Mouse (Mus musculus): ENCODE data around the gene Vars.
"Not testable (repeated sequence)": the region's sequence is repeated elsewhere in the genome, so short reads cannot be mapped to it uniquely, and the experiment has no call there.

The Vars gene

DNA sequence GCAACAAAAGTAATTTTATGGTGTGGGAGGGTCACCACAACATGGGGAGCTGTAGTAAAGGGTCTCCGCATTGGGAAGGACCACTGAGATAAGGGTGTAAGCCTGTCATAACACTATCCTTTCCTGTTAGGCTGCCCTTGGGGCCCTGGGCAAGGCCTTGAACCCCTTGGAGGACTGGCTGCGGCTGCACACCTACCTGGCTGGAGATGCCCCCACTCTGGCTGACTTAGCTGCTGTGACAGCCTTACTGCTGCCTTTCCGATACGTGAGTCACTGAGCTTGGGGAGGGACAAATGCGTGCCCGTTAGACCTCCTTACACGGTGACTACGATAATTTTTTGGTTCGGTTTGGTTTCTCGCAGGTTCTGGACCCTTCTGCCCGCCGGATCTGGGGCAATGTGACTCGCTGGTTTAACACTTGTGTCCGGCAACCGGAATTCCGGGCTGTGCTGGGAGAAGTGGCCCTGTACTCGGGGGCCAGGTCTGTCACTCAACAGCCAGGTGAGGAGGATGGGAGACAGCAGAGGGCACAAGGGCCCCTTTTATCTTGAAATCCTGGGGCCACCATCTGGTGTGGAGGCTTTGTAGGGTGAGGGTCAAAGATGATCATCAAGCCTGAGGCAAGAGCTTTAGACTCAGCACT lies 3.4 kb downstream of the Vars start:
- DNase-seq = no peak

DNA sequence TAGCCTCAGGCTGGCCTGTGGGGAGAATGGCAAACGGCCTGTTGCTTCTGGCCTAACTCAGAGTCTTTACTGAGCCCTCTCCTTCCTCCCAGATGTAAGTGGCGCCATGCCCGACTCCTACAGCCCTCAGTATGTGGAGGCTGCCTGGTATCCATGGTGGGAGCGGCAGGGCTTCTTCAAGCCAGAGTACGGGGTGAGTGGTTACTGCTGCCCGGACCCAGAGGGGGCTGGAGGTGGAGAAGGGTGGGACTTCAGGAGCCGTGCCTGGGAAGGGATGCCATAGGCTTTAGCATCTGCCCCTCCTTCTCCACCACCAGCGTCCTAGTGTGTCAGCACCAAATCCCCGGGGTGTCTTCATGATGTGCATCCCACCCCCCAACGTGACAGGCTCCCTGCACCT lies 4.4 kb downstream of the Vars start:
- DNase-seq = no peak

DNA sequence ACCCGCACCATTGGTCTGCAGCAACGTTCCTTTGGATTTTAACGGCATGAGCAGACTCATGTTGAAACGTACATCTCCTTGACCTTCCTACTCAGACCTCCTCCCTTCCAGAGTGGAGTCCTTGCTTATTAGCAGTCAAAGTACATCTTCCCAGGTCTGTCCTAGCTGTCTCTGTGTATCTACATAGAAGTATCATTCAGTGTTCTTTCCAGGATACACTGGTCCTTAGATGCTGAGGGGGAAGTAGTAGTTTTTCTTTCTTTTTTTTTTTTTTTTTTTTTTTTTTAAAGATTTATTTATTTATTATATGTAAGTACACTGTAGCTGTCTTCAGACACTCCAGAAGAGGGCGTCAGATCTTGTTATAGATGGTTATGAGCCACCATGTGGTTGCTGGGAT lies 5.1 kb downstream of the Vars start:
- not testable (repeated sequence) for DNase-seq

DNA sequence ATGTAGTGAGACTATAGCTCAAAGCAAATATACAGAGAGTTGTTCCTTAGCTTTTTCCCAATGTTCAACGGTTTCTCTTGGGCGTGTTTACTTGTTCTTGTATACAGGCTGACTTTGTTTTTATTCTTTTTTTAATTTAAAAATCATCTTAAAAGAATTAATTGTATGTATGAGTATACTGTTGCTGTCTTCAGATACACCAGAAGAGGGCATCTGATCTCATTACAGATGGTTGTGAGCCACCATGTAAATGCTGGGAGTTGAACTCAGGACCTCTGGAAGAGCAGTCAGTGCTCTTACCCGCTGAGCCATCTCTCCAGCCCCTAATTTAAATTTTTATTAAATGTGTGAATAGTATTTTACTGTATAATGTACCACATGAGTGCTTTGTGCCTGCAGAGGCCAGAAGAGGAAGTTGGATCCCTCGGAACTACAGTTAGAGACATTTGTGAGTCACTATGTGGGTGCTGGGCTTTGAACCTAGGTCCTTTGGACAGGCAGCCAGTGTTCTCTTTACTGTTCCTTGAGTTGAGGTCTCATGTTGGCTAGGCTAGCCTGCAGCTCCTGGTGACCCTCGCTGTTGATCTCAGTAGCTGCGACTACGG lies 6.7 kb downstream of the Vars start:
- DNase-seq = no peak

DNA sequence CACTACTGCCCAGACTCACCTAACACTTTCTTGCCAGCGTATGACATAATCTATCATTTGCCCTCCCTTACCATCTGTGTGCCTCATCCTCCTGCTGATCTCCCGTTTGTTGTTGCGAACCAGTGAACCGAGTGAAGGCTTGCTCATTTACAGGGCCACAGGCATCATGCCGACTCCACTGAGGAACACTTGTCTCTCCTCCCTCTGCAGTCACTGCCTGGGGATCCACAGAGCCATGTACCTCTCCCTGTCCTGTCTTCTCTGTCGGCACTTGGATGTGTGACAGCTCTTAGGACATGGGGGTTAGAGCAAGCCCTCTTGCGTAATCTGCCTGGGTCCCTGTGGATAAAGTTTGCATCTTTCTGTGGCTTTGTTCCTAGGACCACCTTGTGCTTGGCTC lies 8.8 kb downstream of the Vars start:
- DNase-seq = no peak

DNA sequence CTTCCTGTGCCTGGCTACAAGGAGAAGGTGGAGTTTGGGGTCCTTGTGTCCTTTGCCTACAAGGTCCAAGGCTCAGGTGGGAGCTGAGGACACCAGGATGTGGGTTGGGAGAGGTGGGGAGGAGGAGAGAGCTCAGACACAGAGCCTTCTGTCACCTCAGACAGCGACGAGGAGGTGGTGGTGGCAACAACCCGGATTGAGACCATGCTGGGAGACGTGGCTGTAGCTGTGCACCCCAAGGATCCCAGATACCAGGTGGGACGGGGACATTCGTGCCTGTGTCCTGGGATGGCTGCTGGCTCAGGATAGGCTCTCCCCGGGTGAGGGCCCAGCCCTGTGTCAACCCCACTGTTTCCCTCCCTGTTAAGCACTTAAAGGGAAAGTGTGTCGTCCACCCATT lies 10.7 kb downstream of the Vars start:
- DNase-seq = no peak

DNA sequence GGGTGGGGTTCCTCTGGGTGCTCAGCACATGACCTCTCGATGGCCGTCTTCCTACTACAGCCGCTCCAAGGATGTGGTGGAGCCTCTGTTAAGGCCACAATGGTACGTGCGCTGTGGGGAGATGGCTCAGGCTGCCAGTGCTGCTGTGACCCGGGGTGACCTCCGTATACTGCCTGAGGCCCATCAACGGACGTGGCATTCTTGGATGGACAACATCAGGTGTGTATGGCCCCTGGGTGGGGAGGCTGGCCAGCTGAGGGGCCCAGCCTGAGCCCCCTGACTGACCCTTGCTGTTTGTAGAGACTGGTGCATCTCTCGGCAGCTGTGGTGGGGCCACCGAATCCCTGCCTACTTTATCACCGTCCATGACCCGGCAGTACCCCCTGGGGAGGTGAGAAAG lies 11.6 kb downstream of the Vars start:
- DNase-seq = no peak

DNA sequence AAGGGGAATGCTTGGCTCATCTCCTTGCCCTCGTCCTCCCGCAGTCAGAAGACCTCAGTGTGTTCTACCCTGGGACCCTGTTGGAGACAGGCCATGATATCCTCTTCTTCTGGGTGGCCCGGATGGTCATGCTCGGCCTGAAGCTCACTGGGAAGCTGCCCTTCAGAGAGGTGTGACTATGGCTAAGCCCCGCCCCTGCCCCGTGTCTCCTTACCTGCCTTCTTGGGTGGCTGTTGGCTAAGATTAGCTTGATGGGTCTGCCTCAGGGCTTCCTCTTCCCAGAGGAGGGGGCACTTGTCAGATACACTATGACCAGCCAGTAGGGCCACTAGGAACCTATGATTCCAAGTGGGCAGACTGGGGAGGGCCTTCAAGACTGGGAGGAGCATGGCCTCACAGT lies 12.4 kb downstream of the Vars start:
- DNase-seq = no peak

DNA sequence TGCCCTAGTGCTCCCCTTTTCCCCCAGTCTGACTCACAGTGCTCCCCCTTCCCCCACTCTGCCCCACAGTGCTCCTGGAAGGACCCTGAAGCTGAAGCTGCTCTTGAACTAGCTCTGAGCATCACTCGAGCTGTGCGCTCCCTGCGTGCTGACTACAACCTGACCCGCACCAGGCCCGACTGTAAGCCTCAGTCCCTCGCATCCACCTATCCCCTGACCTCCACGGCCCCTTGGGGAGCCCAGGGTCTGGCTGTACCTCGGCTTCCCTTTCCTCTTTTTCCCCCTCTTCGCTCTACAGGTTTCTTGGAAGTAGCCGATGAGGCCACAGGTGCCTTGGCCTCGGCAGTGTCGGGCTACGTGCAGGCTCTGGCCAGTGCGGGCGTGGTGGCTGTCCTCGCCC lies 14.5 kb downstream of the Vars start:
- no peak for DNase-seq

DNA sequence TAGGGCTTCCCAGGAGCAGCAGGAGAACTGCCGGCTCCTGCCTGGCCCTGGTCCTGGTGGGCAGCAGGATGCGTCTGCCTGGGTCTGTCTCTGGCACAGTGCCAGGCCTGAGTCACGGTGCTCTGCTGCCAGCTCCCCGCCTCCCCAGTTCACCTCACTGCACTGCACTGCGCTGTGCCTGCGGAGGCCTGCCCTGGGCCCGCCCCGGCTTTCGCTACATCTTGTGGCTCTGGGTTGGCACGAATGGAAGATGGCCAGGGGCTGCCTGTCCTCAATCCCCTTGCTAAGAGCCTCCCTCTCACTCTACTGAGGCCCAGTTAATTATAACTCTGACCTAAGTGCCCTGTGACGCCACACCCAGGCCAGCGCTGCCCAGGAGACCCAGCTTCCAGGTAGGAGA lies 15.6 kb downstream of the Vars start, which contains the start of gene Vwa7:
Vwa7 (plus strand) TSS at position 204 of the 400 bp plus-strand sequence.
- peak; percentile 33 for DNase-seq

DNA sequence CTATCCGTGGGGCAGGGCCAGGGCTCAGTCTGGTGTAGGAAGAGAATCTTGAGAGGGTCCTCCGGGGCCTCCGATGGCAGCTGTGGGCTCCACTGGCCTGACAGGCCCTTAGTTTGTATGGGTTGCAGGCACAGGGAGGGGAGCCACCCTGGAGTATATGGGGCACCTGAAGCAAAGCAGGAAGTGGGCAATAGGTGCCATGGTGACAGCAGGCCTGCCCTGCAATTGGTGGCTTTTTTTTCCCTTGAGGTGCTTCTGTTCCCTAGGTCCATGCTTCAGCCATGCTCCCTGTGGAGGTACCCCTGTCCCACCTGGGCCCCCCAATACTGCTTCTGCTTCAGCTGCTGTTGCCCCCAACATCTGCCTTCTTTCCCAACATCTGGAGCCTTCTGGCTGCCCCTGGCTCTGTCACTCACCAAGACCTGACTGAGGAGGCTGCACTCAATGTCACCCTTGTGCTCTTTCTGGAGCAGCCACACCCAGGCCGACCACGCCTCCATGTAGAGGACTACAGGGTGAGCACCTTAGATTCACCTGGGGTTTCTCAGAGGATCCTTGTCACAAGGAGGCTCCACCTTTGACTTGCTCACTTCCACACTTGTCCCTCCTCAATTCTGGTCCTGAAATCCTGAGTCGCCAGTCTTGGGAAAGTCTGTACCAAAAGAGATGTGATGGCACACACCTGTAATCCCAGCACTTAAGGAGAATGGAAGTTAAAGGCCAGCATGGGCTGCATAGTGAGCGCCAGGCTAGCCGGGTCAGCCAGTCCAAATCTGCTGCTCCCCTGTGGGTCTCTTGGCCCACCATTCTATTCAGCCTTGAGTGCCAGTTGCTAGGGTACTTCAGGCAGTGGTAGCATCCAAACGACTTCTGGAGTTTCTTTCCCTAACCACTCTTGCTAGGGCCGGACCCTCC lies 16.3 kb downstream of the Vars start:
- no peak for DNase-seq

DNA sequence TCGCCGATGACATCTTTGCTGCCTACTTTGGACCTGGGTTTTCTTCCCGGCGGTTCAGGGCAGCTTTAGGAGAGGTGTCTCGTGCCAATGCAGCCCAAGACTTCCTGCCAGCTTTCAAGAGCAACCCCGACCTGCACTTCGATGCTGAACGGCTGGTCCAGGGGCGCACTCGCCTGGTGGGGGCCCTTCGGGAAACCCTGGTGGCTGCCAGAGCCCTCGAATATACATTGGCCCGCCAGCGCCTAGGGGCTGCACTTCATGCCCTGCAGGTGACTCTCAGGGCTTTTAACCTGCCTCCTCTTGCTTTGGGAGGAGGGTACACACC lies 16.9 kb downstream of the Vars start:
- DNase-seq = no peak

DNA sequence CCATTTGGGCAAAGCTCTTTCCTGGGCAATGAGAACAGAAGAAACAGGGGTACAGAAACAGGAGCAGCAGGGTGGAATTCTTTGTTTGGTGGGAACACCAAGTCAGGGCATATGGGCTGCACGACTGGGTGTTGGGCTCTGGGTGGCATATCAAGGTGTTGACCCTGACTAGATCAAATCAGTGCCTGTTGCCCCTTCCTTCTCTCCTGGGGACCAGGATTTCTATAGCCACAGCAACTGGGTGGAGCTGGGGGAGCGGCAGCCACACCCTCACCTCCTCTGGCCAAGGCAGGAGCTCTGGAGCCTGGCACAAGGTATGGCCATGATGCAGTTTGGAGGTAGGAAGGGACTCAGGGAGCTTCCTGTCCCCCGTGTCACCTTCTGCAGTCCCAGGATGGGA lies 17.4 kb downstream of the Vars start:
- no peak for DNase-seq

DNA sequence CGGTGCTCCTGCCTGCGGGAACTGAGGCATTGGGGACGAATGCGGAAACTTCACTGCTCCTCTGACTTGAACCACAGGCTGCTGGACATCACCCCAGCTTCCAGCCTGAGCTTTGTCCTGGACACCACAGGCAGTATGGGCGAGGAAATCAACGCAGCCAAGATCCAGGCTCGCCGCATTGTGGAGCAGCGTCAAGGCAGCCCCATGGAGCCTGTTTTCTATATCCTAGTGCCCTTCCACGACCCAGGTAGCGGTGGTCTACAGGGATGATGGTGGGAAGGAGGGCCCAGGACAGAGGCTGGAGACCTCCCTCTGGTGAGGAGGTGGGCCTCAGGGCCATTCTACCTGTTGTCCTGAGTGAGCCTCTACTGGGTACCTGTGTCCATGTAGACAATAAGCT lies 19.1 kb downstream of the Vars start:
- no peak for DNase-seq

DNA sequence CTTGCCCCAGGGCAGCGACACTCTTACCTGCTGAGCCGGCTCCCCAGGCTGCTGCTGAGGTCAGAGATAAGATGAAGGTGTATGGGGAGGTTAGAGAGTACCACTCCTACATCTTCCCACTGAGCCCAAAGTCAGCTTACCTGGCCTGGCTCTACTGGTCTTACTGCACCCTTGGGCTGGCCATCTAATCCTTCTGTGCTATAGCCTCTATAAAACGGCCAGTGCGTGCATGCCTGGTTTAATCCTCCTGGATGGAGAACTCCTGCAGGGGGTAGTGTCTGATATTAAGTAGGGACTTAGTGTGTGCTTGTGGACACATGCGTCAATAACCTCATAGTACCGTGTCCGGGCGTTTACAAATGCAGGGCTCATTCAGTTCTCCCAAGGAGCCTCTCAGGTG lies 19.8 kb downstream of the Vars start:
- DNase-seq = no peak

DNA sequence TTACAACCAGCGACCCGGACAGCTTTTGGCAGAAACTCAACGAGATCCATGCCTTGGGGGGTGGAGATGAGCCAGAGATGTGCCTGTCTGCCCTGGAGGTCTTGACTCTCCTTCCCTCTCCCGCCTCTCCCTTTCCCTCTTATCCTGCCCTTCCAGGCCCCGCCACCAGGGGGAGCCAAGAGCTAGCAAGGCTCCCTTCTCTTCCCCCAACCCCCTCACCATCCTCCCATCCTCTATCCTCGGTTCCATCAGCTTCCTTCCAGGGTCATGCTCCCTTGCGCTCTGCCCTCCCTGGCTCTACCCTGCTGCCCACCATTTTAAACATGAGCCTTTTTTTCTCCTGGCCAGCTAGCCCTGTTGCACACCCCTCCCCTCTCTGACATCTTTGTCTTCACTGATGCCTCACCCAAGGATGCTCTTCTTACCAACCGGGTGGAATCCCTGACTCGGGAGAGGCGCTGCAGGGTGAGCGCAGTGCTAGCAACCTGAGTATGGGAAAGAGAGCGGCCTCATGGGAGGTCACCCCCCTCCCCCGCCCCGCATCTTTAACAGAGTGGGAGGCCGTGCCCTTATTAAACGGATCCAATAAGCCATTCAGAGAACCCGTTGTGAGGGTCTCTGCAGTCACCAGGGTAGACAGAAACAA lies 20.5 kb downstream of the Vars start:
- peak; percentile 91 for DNase-seq

DNA sequence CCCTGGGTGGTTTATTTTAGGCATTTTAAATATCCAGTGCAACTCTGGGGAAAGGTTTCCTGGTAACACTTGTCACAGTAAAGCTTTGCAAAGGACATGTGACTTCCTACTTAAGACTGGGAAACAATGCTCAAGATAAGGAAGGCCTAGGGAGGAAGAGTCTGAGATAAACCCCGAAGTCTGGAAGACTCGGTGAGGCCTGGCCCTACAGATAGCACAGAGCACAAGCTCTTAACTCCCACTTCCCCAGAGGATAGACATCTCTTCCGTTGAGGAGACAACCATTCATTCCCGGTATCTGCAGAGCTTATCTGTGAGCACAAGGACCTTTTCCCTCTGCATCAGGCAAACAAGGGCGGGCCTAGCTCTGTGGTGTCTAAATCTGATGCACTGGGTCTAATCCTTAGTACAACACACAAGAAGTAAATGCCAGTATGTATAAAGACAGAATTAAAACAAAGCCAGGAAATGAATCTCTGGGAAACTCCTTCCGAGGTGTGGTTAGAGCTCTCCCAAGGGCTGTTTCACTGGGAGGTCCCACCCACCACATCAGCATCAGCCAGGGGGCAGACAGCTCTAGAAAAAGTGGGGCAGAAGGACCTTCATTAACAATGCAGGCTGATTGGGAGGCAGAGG lies 21.2 kb downstream of the Vars start:
- DNase-seq = peak; percentile 10

DNA sequence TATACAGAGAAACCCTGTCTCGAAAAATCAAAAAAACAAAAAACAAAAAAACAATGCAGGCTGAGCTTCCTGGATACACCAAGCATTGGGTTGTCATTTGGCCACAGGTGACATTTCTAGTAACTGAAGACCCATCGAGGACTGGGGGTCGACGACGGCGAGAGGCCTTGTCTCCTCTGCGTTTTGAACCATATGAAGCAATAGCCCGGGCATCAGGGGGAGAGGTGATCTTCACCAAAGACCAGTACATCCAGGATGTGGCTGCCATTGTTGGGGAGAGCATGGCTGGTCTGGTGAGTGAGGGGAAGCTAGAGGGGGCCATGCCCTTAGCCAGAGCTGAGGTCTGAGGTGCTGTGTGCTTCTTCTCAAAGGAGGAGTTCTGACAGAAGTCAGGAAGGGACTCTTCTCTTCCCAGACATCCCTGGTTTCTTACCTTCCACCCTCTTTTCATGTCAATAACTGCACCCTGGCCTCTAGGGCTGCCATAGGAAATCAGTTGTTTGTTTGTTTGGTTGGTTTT lies 21.8 kb downstream of the Vars start:
- no peak for DNase-seq

DNA sequence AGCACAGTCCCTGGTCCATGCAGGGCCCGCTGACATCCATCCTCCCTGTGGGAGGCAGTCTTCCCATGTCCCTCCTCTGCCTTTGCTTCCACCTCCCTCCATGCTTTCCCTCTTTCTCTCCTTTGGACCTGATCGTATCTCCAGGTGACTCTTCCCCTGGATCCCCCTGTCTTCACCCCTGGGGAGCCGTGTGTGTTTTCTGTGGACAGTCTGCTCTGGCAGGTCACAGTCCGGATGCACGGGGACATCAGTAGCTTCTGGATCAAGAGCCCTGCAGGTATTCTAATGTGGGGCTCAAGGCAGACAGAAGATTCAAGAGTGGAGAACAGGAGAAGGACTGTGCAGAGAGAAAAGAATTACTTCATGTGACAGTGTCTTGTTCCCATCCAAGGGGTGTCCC lies 22.4 kb downstream of the Vars start:
- DNase-seq = no peak

DNA sequence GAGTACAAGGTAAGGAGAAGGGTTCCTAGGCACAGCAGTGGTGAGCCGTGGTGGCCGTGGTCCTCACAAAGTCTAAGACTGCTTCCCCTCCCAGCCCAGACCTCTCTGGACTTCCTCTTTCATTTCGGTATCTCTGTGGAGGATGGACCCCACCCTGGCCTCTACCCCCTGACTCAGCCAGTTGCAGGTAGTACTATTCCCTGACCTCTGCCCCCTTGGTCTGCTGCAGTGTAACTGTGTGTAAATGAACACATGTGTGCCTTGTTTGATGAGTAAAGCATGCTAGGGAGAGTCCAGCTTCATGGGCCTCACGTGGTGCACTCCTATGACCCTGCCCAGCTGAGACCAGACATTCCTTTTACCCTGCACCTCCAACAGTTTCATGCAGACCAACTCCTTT lies 23.0 kb downstream of the Vars start:
- DNase-seq = no peak

DNA sequence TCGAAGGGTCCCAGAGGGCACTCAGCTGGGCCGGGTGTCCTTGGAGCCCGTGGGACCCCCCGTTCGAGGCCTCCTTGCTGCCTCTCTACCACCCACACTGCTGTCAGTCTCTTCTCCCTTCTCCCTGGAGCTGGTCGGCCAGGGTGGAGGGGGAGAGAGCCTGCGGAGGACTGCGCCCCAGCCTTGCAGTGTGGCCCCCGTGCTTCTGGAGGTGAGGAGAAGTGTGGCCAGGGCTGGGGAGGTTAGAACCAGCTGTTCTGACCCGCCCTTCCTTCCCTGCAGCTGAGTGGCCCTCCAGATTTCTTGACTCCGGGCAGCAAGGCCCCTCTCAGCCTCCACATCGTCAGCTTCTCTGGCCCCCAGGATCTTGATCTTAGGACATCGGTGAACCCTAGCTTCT lies 23.5 kb downstream of the Vars start:
- no peak for DNase-seq

DNA sequence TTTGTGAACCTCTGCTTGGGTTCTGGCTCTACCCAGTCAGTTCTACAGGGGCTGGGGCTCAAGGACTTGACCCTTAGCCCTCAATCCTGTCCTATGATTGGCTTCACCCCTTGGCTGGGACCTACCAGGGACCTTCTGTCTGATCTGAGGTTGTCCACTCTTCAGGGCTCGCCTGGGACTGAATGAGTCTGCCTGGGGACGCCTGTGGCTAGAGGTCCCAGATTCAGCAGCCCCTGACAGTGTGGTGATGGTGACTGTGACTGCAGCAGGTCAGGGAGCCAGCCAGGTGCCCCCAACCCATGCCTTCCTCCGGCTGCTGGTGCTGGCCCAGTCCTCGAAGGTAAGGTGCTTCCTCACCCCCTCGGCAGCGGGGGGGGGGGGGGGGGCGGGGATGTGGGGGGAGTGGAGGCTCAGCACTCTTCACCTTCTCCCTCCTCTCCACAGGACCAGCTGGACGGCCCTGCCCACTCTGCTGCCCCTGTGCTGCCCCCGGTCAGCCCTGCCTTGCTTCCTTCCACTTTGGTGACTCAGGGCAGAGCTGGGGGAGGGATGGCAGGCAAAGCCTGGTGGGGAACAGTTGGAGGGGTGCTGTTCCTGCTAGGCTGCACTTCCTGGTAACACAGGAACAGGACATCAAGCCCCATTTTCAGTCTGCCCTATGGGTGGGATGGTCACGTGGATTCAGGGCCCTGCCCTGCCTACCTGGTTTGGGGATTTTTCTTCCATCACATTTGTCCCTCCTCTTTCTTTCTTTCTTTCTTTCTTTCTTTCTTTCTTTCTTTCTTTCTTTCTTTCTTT lies 24.1 kb downstream of the Vars start:
- no peak for DNase-seq
